Mouse (Mus musculus) stomach, postnatal 0 days (tissue): ENCODE data around the gene Lat.

Experiments
- CTCF ChIP-seq: IDR thresholded peaks from 2 replicates; pipeline ENCODE4 v1.5.1; 2016; ENCODE audit warnings: antibody characterized with exemption, low read depth, mild to moderate bottlenecking, moderate library complexity
- EP300 ChIP-seq: optimal IDR thresholded peaks from 2 replicates; pipeline ENCODE3; 2016; ENCODE audit warnings: antibody characterized with exemption

- TF ChIP-seq EP300 (no peak), CTCF (no peak)
Measured at GRCm38 (mm10) chr7:126383565-126383964, 14.2 kb upstream of the Lat start.
